Mouse (Mus musculus): ENCODE measurements around the gene Vps51. TPM values are rescaled to one million over a fixed set of nuclear protein-coding genes. Genes with fewer than 3 reads are reported as not detected.
"Not testable (repeated sequence)": the region's sequence is repeated elsewhere in the genome, so short reads cannot be mapped to it uniquely, and the experiment has no call there.

The Vps51 gene
- total RNA-seq, 2 experiments from 2014 or later: 96.6 to 96.8 TPM

- DNase-seq: no peak
- intact Hi-C loops (cut with DNase I): no loop called here
These were observed 24.5 kb downstream of the Vps51 start for GRCm38 (mm10) chr19:6052516-6052915.

- DNase-seq: no peak
- intact Hi-C loops (cut with DNase I): loop anchor here (10.0 kb wide), 1 partner anchor 84 kb away; the partner anchor contains the start of gene Pola2
These were observed 28.2 kb downstream of the Vps51 start for GRCm38 (mm10) chr19:6048681-6049410.

GRCm38 (mm10) chr19:6047899-6048166 is 29.2 kb downstream of the Vps51 start:
- intact Hi-C loops (cut with DNase I): loop anchor here (10.0 kb wide), 1 partner anchor 83 kb away; the partner anchor contains the start of gene Pola2
- no peak for DNase-seq

DNA sequence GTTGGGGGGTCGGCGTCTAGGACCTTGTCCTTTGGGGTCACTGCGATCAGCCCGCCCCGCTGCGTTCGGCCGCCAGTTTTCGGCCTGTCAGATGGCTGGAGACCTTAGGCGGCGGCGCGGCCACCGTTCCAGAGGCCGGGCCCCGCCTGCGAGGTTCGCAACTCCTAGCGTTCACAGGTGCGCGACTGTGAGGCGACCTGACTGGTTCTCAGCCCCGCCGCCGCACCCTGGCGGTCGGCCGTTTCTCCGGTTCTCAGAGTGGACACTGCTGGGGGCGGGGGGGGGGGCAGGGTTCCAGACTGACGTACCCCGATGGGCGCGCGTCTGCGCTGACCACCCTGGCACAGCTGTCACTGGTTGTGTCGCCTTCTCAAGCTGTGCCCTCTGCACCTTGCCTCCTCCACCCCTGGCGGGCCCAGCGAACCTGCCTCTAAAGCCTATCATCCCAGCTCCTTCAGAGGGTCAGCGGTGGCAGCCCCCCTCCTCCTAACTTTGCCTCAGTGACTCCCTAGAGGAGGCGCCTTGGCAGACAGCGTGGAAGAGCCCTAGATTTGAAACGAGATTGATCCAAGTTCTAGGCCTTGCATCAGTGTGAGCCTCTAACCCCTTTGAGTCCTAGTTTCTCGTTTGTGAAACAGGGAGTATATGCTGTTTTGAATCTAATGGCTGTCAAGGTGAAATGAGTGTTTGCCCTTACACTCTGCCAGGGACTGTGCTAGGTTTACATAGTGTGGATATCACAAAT is 29.7 kb downstream of the Vps51 start:
- intact Hi-C loops (cut with DNase I): loop anchor here (10.0 kb wide), 1 partner anchor 83 kb away; the partner anchor contains the start of gene Pola2
- peak; percentile 35 for DNase-seq

- intact Hi-C loops (cut with DNase I): loop anchor here (10.0 kb wide), 1 partner anchor 82 kb away; the partner anchor contains the start of gene Pola2
- DNase-seq: peak; percentile 91
These were observed 30.5 kb downstream of the Vps51 start, which contains the start of gene Syvn1 for GRCm38 (mm10) chr19:6046294-6047153. TSS of gene Syvn1 (plus strand) at chr19:6046576.

DNA sequence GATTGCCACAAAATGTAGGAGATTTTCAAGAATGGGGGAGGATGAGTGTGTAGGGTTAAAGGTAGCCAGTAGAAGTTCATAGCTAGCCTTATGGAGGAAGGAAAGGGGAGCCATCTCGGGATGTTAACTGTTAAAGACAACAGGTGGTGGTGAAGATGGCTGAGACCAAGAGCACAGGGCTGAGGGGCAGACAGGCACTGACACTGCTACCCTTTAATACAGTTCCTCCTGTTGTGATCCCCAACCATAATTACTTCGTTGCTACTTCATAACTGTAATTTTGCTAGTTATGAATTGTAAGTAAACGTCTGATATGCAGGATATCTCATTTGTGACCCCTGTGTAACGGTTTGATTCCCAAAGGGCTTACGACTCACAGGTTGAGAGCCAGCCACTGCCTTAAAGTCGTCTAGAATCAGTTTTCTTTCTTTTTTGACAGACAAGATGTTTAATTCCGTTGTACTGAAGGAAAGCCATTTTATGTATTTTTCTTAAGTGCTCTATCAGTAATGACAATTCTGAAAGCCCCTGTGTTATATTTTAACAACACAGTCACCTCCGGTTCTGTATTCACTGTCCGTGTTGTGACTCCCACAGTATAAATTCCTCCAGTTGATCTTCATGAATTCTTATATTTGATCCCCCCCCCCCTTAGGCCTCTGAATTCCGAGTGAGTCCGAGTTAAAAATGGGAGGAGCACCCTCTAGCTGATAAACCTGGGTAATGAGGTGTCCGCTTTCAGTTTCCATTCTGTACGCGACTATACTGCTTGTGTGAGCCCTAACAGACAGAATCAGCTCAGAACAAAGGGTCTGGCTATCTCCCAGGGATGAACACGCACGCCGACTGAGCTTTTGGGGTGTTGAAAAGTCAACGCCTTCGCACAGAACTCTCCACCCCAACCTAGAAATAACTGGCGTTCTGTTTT is 31.4 kb downstream of the Vps51 start:
- no peak for DNase-seq
- intact Hi-C loops (cut with DNase I): loop anchor here (10.0 kb wide), 1 partner anchor 81 kb away; the partner anchor contains the start of gene Pola2

DNA sequence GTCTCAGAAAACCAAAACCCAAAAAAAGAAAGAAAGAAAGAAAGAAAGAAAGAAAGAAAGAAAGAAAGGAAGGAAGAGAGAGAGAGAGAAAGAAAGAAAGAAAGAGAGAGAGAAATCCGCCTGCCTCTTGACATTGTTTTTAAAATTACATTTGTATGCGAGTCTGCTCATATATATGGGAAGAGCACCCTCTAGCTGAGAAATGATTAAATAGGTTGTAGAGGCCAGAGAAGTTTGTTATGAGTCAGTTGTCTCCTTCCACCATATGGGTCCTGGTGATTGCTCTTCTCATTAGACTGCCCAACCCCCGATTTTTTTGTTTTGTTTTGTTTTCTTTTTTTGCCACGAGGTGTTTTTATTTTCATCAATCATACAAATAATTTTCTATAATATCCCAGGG is 32.9 kb downstream of the Vps51 start:
- not testable (repeated sequence) for DNase-seq
- intact Hi-C loops (cut with DNase I): loop anchor here (10.0 kb wide), 1 partner anchor 79 kb away; the partner anchor contains the start of gene Pola2

DNA sequence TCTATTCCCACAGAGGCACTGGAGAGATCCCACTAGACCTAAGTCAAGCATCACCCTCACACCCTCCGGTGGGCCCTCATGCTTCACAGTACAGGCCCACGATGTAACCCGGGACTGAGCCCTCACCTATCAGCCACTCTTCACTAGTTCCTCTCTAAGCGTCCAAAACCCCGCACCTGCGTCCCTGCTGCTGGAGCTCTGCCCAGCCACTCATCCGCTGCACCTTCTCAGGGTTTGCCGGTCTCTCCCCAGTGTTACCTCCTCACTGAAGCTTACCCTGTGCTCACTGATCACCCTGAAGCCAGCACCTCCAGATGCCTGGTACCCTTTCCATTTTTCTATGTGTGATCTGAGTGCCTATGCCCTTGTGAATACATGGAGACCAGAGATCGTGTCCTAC is 34.7 kb downstream of the Vps51 start:
- no peak for DNase-seq
- intact Hi-C loops (cut with DNase I): loop anchor here (10.0 kb wide), 1 partner anchor 77 kb away; the partner anchor contains the start of gene Pola2

DNA sequence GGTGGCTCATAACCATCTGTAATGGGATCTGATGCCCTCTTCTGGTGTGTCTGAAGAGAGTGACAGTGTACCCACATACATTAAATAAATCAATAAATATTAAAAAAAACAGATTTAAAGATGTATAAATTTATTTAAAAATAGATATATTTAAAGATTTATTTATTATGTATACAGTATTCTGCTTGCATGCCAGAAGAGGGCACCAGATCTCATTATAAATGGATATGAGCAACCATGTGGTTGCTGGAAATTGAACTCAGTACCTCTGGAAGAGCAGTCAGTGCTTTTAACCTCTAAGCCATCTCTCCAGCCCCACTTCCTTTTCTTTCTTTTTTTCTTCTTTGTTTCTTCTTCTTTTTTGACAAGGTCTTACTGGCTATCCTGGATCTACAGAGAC is 37.0 kb downstream of the Vps51 start:
- no peak for DNase-seq
- intact Hi-C loops (cut with DNase I): loop anchor here (10.0 kb wide), 1 partner anchor 75 kb away; the partner anchor contains the start of gene Pola2

DNA sequence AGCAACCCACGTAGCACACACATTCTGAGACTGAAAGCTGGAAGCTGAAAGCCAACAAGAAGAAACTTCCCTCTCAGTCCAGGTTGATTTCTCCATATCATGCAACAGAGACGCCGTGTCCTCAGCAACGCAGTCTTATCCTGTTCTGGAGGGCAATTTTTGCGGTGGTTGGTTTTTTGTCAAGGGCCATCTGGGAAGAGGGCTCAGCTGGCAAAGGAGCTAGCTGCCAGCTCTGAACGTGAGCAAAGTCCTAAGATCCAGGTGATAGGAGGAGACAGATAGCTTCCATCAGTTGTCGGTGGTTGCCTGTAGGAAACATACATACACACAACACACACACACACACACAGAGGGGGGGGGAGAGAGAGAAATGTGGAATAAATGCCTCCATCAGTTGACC is 38.7 kb downstream of the Vps51 start:
- intact Hi-C loops (cut with DNase I): no loop called here
- DNase-seq: no peak

GRCm38 (mm10) chr19:6037695-6038094 is 39.3 kb downstream of the Vps51 start:
- intact Hi-C loops (cut with DNase I): no loop called here
- no peak for DNase-seq

DNA sequence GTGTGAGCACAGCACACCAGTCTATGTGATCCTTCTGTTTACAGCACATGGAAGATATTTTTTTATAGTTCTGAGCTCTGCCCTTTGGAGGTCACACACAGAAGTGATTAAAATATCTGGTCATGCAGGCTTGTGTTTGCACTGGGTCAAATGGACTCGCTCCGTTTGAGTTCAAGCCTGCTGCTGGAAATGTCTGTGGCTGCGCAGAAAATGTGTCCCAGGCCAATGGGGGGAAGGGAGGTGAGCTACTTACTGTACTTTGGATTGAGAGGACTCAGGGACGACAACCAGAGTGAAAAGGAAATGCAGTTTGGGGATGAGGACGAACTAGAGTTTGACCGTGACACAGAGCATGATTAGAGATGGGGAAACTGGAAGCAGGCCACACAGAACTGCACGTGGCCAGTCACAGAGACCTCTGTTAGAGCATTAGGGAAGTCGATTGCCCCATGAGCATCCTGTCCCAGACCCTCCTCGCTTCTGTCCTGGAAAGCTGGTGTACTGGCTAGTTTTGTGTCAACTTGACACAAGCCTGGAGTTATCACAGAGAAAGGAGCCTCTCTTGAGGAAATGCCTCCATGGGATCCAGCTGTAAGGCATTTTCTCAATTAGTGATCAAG is 41.0 kb downstream of the Vps51 start:
- no peak for DNase-seq
- intact Hi-C loops (cut with DNase I): no loop called here

GRCm38 (mm10) chr19:6030520-6031280 is 46.3 kb downstream of the Vps51 start:
- intact Hi-C loops (cut with DNase I): no loop called here

GRCm38 (mm10) chr19:6029426-6029825 is 47.6 kb downstream of the Vps51 start:
- intact Hi-C loops (cut with DNase I): no loop called here
- DNase-seq: no peak

More at GRCm38 (mm10) chr19:6030520-6031280, 46.3 kb downstream of the Vps51 start:
- no peak for DNase-seq

DNA sequence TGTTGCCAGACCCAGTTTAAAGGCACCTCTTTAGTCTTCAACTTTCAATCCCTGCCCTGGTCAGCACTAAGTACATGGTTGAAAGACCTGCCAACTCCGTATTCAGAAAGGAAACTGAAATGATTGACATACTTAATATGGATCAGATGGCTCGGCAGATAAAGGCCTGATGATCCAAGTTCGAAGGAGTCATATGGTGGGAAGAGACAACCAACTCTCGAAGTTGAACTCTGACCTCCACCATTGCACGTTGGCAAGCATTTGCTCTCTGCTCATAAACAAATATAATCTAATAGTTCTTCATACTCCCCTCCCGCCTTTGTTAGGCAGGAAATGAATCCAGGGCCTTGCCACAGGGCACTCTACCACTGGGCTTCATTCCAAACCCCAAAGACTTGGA is 48.0 kb downstream of the Vps51 start:
- no peak for DNase-seq

GRCm38 (mm10) chr19:6023930-6024329 is 53.1 kb downstream of the Vps51 start:
- no peak for DNase-seq
- intact Hi-C loops (cut with DNase I): no loop called here

More for the DNA sequence above, 48.0 kb downstream of the Vps51 start:
- intact Hi-C loops (cut with DNase I): no loop called here

GRCm38 (mm10) chr19:6023059-6023458 is 54.0 kb downstream of the Vps51 start:
- intact Hi-C loops (cut with DNase I): no loop called here
- DNase-seq: no peak

DNA sequence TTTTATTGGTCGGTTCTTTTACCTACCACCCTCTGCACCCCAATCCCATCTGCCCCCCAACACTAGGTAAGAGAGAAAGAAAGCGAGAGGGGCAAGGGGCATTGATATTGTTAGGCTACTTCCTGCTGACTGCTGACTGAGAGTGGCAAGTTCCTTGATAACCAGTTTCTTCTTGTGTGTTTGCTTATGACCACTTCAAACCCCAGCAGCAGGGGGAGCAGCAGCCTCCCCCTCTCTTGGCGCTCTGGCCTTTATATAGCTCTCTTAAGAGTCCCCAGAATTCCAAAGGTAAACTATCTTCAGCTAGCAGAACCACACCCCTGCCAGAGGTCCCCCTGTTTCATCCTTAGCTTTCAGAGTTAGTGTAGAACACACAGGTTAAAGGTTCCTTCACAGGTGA is 56.8 kb downstream of the Vps51 start:
- intact Hi-C loops (cut with DNase I): no loop called here

More for the DNA sequence above, 56.8 kb downstream of the Vps51 start:
- no peak for DNase-seq

Data from left cerebral cortex, postnatal 4 days (tissue).